Mouse (Mus musculus) myocyte (in vitro differentiated cells): ENCODE results near the gene Adprh.

ENCODE experiments used
- CEBPB ChIP-seq: IDR thresholded peaks from 2 replicates; pipeline ENCODE4 v1.6.1; 2011; ENCODE audit warnings: mild to moderate bottlenecking, moderate library complexity; ENCODE audit not compliant: poor library complexity, insufficient read depth, severe bottlenecking
- POLR2A ChIP-seq: IDR thresholded peaks from one replicate; pipeline ENCODE4 v1.6.1; 2011; ENCODE audit warnings: low read depth, mild to moderate bottlenecking, control low read depth, moderate library complexity; ENCODE audit not compliant: insufficient read length
- REST ChIP-seq: IDR thresholded peaks from one replicate; pipeline ENCODE4 v1.6.1; 2011; ENCODE audit warnings: mild to moderate bottlenecking, control low read depth, moderate library complexity; ENCODE audit not compliant: insufficient read depth, insufficient read length
- TCF12 ChIP-seq: IDR thresholded peaks from one replicate; pipeline ENCODE4 v1.6.1; 2011; ENCODE audit warnings: mild to moderate bottlenecking, control low read depth; ENCODE audit not compliant: poor library complexity, insufficient read depth, severe bottlenecking
- USF1 ChIP-seq: IDR thresholded peaks from one replicate; pipeline ENCODE4 v1.6.1; 2011; ENCODE audit warnings: low read depth, mild to moderate bottlenecking, control low read depth, moderate library complexity

DNA sequence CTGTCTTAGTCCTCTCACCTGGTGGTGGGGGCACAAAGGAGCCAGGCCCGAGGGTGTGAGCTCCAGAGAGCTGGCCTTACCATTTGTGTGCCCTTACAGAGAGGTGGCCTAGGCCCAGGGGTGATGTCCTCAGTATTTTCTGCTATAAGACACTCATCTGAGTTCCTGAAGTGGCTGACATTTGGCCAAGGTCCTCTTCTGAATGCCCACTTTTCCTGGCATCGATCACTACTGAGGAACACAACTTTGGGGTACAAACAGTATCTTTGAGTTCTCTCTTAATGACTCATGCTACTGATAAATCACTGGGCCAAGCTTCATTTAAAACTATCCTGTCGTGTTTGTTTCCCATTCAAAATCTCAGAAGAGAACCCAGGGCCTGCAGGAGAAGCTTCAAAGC is 40.0 kb upstream of the Adprh start:
- TF ChIP-seq POLR2A (no peak), REST (no peak), TCF12 (no peak), CEBPB (no peak), USF1 (no peak)
